Mouse (Mus musculus) CH12.LX (cell line): ENCODE results near the gene 2210017I01Rik. TPM values are rescaled to one million over a fixed set of nuclear protein-coding genes. Genes with fewer than 3 reads are reported as not detected.
A peak's percentile ranks its signal among the peaks of the same experiment; 100 is the strongest.

Experiments
- DNase-seq: peaks from one replicate; pipeline ENCODE4 v3.0.0-alpha.2; 2013; ENCODE audit errors: extremely low read depth
- H3K27ac ChIP-seq: 2 replicates; pipeline ENCODE4 v1.5.1; 2012; ENCODE audit warnings: low read depth, mild to moderate bottlenecking, control low read depth, moderate library complexity; ENCODE audit not compliant: insufficient read depth
- H3K27me3 ChIP-seq: replicated peaks from 2 replicates; pipeline ENCODE3; 2012; ENCODE audit warnings: inconsistent platforms
- H3K36me3 ChIP-seq, 2 experiments: replicated peaks in 1 of 2; 2 replicates each; pipeline versions ENCODE3 to v1.6.1; 2012; ENCODE audit warnings: inconsistent platforms in 1 of 2, low read length in 1 of 2, mild to moderate bottlenecking in 1 of 2, mixed read lengths in 1 of 2, moderate library complexity in 1 of 2; ENCODE audit not compliant: control insufficient read depth in 1 of 2, insufficient read depth in 1 of 2
- H3K4me1 ChIP-seq, 2 experiments: 2 replicates each; pipeline ENCODE4 v1.6.1; 2012; ENCODE audit warnings: inconsistent platforms in 1 of 2, moderate library complexity in 1 of 2; ENCODE audit not compliant: insufficient read depth in 2 of 2, control insufficient read depth in 1 of 2
- H3K4me2 ChIP-seq: 2 replicates; pipeline ENCODE4 v1.6.1; 2012; ENCODE audit warnings: low read depth, mild to moderate bottlenecking, control low read depth; ENCODE audit not compliant: poor library complexity, insufficient read depth, severe bottlenecking
- H3K4me3 ChIP-seq, 3 experiments: fragments of 150-350 bp in 1 of 3; sonication (generic) in 1 of 3; replicated peaks in 1 of 3; 2 replicates each; pipeline versions ENCODE3 to v1.5.1; 2011 to 2012; ENCODE audit warnings: low read depth in 2 of 3, low read length in 2 of 3, mild to moderate bottlenecking in 2 of 3, moderate library complexity in 2 of 3, control low read depth in 1 of 3, improper control_type of control experiment in 1 of 3, inconsistent platforms in 1 of 3, mixed read lengths in 1 of 3; ENCODE audit not compliant: poor library complexity in 1 of 3
- H3K79me2 ChIP-seq: replicated peaks from 2 replicates; pipeline ENCODE4 v1.6.1; 2012; ENCODE audit warnings: mild to moderate bottlenecking, moderate library complexity; ENCODE audit not compliant: control insufficient read depth, poor library complexity, insufficient read depth, severe bottlenecking; ENCODE audit errors: extremely low read depth
- H3K9ac ChIP-seq: 2 replicates; pipeline ENCODE4 v1.6.1; 2012; ENCODE audit warnings: low read depth, mild to moderate bottlenecking, control low read depth, moderate library complexity; ENCODE audit not compliant: insufficient read depth
- H3K9me3 ChIP-seq: replicated peaks from 2 replicates; pipeline ENCODE3; 2012; ENCODE audit warnings: low read length, inconsistent platforms, mixed read lengths
- CHD1 ChIP-seq: IDR thresholded peaks from 2 replicates; pipeline ENCODE4 v1.6.1; 2012; ENCODE audit warnings: low read depth, low read length, improper control_type of control experiment, inconsistent platforms
- CTCF ChIP-seq, 2 experiments: IDR thresholded peaks in 1 of 2; conservative IDR thresholded peaks in 1 of 2; 2 replicates each; pipeline ENCODE4 v1.5.1; 2011 to 2012; ENCODE audit warnings: low read depth in 2 of 2, low read length in 2 of 2, improper control_type of control experiment in 1 of 2, inconsistent platforms in 1 of 2, mild to moderate bottlenecking in 1 of 2, moderate library complexity in 1 of 2
- JUND ChIP-seq: conservative IDR thresholded peaks from 2 replicates; pipeline ENCODE4 v1.6.1; 2011; ENCODE audit warnings: low read depth, low read length, improper control_type of control experiment
- KAT2A ChIP-seq: IDR thresholded peaks from 2 replicates; pipeline ENCODE4 v1.6.1; 2012; ENCODE audit warnings: low read length, improper control_type of control experiment, inconsistent platforms; ENCODE audit not compliant: insufficient replicate concordance
- MAFK ChIP-seq: IDR thresholded peaks from 2 replicates; pipeline ENCODE4 v1.6.1; 2011; ENCODE audit warnings: low read length, improper control_type of control experiment; ENCODE audit not compliant: insufficient replicate concordance
- NELFE ChIP-seq: IDR thresholded peaks from 2 replicates; pipeline ENCODE4 v1.6.1; 2011; ENCODE audit warnings: low read depth, low read length, improper control_type of control experiment
- PAX5 ChIP-seq: IDR thresholded peaks from 2 replicates; pipeline ENCODE4 v1.6.1; 2012; ENCODE audit warnings: low read length, inconsistent platforms, mixed read lengths
- SMC3 ChIP-seq: IDR thresholded peaks from 2 replicates; pipeline ENCODE4 v1.6.1; 2011; ENCODE audit warnings: low read depth, low read length, improper control_type of control experiment
- TCF12 ChIP-seq: IDR thresholded peaks from 2 replicates; pipeline ENCODE4 v1.6.1; 2014; ENCODE audit warnings: low read depth, mild to moderate bottlenecking, inconsistent platforms, low read length, improper control_type of control experiment
- UBTF ChIP-seq: IDR thresholded peaks from 2 replicates; pipeline ENCODE4 v1.6.1; 2012; ENCODE audit warnings: low read depth, mild to moderate bottlenecking, inconsistent platforms, low read length, improper control_type of control experiment, moderate library complexity
- USF2 ChIP-seq: conservative IDR thresholded peaks from 2 replicates; pipeline ENCODE4 v1.6.1; 2011; ENCODE audit warnings: low read depth, low read length, improper control_type of control experiment
- dilution Hi-C: fragments of 300-500 bp; cut with MboI; formaldehyde crosslinking; loops from 2 replicates; pipeline ENCODE4 v1.14.3; 2020; ENCODE audit warnings: low sequenced_read_pairs; ENCODE audit not compliant: extremely low pct_unique_long_range_greater_than_20kb, extremely low pct_ligation_motif_present
- in situ Hi-C: fragments of 300-500 bp; cut with MboI; formaldehyde crosslinking; loops from 3 replicates; pipeline ENCODE4 v1.14.3; 2019; ENCODE audit warnings: low sequenced_read_pairs, low pct_ligation_motif_present, low pct_unique_long_range_greater_than_20kb, mixed read lengths
- polyA plus RNA-seq: library from polyadenylated mRNA; unstranded; fragments of >175 nt; gene quantifications from 2 replicates; pipeline ENCODE4 v1.2.1, GENCODE M21; 2012; ENCODE audit warnings: low read depth; ENCODE audit not compliant: insufficient read length
- total RNA-seq, 2 experiments: library from RNA; depleted of rRNA; stranded (reverse); fragments of 300-350 nt in 1 of 2; fragments of >200 nt in 1 of 2; gene quantifications; 2 replicates each; pipeline ENCODE4 v1.2.3; 2012 to 2014

2210017I01Rik gene
- total and polyA plus RNA-seq, 3 experiments = not detected

DNA sequence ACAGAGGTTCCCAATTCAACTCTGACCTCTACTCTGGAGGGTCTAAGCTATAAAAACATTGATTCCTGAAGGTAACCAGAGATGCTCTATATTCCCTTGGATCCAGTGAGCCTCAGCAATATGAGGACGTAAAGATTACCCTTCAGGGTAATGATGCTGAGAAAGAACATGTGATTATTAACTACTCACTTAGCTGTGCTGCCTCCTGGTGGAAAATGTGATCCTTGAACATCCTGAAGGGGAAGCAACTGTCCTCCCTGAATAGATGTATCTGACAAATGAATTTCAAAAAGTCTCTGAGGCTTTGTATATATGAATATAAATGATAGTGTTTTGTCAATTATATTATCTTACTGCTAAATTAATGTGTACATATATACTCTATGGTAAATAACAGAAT is 6.8 kb downstream of the 2210017I01Rik start:
- no peak for TF ChIP-seq CHD1
- peak; percentile 18; the same call in 1 of the 2 replicates for TF ChIP-seq SMC3
- 0 out of 4 replicates have a peak, but pooled peaks of 1 of the 2 experiments have one; percentile 21 for TF ChIP-seq CTCF (conservative IDR thresholded peaks at IDR 0.05 in 1 of 2, IDR thresholded peaks at IDR 0.05 in 1 of 2; ENCODE audit: low read depth in 2 of 2, low read length in 2 of 2)
- Histone ChIP-seq H3K36me3 (no peaks in the 10 kb centered on the region), H3K79me2 (no peaks in the 10 kb centered on the region), H3K9ac (no peak overlapping the region), H3K4me3 (no peak overlapping the region), H3K4me1 (no peaks in the 10 kb centered on the region), H3K27ac (no peak overlapping the region), H3K9me3 (no peaks in the 10 kb centered on the region), H3K27me3 (no peaks in the 10 kb centered on the region), H3K4me2 (no peak overlapping the region)
- dilution Hi-C loops = no loop called here
- peak; percentile 21 for DNase-seq
- in situ Hi-C loops = no loop called here

DNA sequence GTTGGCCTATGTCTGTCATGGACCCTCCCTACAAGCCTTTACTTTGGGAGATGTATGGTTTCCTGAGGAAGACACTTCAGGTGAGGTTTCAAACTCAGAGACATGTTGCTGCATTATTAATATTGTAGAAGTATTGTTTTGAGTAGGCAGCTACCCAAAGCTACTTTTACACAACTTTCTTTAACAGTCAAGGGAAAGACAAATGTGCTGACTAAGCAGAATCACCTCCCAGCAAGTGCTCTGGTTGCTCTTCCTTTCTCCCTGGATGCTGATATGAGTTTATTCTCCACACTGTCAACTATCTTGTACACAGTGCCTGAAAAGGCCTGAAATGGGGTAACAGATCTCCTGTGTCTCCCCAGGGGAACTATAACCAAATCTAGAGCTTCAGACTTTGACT is 7.3 kb downstream of the 2210017I01Rik start:
- no peaks in the 10 kb centered on the region for H3K9me3 ChIP-seq
- no peak for DNase-seq
- H3K27ac ChIP-seq = no peak overlapping the region
- in situ Hi-C loops = no loop called here
- no peaks in the 10 kb centered on the region for H3K79me2 ChIP-seq
- H3K9ac ChIP-seq = no peak overlapping the region
- no peak overlapping the region for H3K4me2 ChIP-seq
- H3K4me1 ChIP-seq = no peaks in the 10 kb centered on the region
- H3K27me3 ChIP-seq = no peaks in the 10 kb centered on the region
- dilution Hi-C loops = no loop called here
- H3K4me3 ChIP-seq = no peak overlapping the region
- peak; percentile 91 for TF ChIP-seq MAFK
- no peak for TF ChIP-seq USF2
- TF ChIP-seq UBTF = no peak
- TF ChIP-seq NELFE = no peak
- no peaks in the 10 kb centered on the region for H3K36me3 ChIP-seq

DNA sequence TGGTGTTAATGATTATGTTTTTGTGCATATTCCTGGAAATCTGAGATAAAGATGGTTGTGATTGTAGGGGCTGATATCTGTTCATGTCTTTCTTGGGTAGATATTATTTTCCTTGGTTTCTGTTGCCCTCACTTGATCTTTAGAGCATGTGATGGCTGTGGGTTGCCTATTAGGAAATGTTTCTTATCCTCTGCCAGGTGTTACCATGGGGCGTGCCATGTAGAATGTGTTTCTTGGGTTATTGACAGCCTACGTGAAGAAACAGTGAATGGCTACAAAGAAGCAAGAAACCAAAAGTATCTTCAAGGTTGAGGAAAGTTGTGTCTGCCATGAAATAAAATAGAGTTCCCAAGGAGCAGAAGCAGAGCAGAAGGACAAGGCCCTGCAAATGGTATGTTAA is 8.9 kb downstream of the 2210017I01Rik start:
- Histone ChIP-seq H3K9me3 (no peaks in the 10 kb centered on the region), H3K36me3 (no peaks in the 10 kb centered on the region), H3K4me1 (no peaks in the 10 kb centered on the region), H3K4me2 (no peak overlapping the region), H3K27ac (no peak overlapping the region), H3K79me2 (no peaks in the 10 kb centered on the region), H3K27me3 (no peaks in the 10 kb centered on the region), H3K9ac (no peak overlapping the region), H3K4me3 (no peak overlapping the region)
- no peak for DNase-seq
- dilution Hi-C loops (no loop called here), in situ Hi-C loops (no loop called here)
- TF ChIP-seq MAFK (no peak), TCF12 (no peak), KAT2A (no peak), PAX5 (no peak), JUND (no peak), SMC3 (no peak)
